Mouse (Mus musculus) embryonic facial prominence, embryonic 10.5 days (tissue): Measurements from ENCODE around the gene Itsn1. TPM values are rescaled to one million over a fixed set of nuclear protein-coding genes. Genes with fewer than 3 reads are reported as not detected.

Experiments
- DNase-seq: peaks from one replicate; pipeline ENCODE4 v3.0.0-alpha.2; 2017; ENCODE audit warnings: low spot score
- H3K27ac ChIP-seq: fragments of 300-500 bp; sonication (generic); replicated peaks from 2 replicates; pipeline ENCODE4 v1.5.1; 2016; ENCODE audit warnings: mild to moderate bottlenecking
- H3K27me3 ChIP-seq: fragments of 300-500 bp; sonication (generic); replicated peaks from 2 replicates; pipeline ENCODE4 v1.6.1; 2016; ENCODE audit warnings: low read depth, mild to moderate bottlenecking; ENCODE audit not compliant: poor library complexity, severe bottlenecking
- H3K36me3 ChIP-seq: fragments of 300-500 bp; sonication (generic); replicated peaks from 2 replicates; pipeline ENCODE4 v1.6.1; 2016; ENCODE audit warnings: mild to moderate bottlenecking, moderate library complexity
- H3K4me1 ChIP-seq: fragments of 300-500 bp; sonication (generic); 2 replicates; pipeline ENCODE4 v1.6.1; 2016
- H3K4me3 ChIP-seq: fragments of 300-500 bp; sonication (generic); 2 replicates; pipeline ENCODE4 v1.5.1; 2016; ENCODE audit warnings: mild to moderate bottlenecking, moderate library complexity
- H3K9me3 ChIP-seq: fragments of 300-500 bp; sonication (generic); 2 replicates; pipeline ENCODE4 v1.6.1; 2016; ENCODE audit warnings: mild to moderate bottlenecking
- WGBS: fragments of 180-500 bp; shearing (Covaris S2); methylation state at CpG from one replicate; pipeline ENCODE4 v1.1.7; 2016; 5-methylcytosine and 5-hydroxymethylcytosine counted together
- polyA plus RNA-seq: library from polyadenylated mRNA; unstranded; fragments of >200 nt; fragmentation: Nextera tagmentation; extraction: Ambion mirVana; gene quantifications from 2 replicates; pipeline ENCODE4 v1.2.1, GENCODE M21; 2016

The Itsn1 gene
- polyA plus RNA-seq, 1 experiment from 2014 or later, result 40.1 TPM

GRCm38 (mm10) chr16:91704603-91705340, 24.3 kb upstream of the Itsn1 start:
- peaks cover 6% of the 10 kb centered on the region; the same call in 1 of the 2 replicates for H3K4me1 ChIP-seq
- H3K27me3 ChIP-seq, result no peaks in the 10 kb centered on the region
- no peak overlapping the region for H3K4me3 ChIP-seq
- DNase-seq, result peak; percentile 19
- H3K9me3 ChIP-seq, result no peaks in the 10 kb centered on the region
- peaks cover 83% of the 10 kb centered on the region for H3K36me3 ChIP-seq
- WGBS, result 80% methylated on average over 14 of the region's 14 CpGs
- no peak overlapping the region for H3K27ac ChIP-seq

DNA sequence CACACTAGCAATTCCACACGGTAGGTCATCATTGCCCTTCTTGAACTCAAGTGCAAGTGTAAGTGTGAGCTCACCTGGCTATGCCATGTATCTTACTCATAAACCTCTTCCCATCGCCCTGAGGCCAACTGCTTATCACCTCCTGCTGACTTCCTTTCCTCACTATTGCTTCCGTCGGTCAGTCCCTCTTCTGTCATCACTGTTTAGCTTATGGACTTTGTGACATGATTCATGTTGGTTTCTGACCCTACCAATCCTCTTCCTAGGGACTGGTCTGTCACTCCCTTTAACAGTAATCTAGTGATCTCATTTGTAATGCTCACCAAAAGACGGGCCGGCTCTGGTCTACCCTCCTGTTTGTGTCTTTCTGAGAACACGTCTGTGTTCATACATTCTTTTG, 18.8 kb upstream of the Itsn1 start:
- Histone ChIP-seq H3K4me3 (no peak overlapping the region), H3K27me3 (no peaks in the 10 kb centered on the region), H3K27ac (no peak overlapping the region), H3K9me3 (no peaks in the 10 kb centered on the region), H3K4me1 (no peaks in the 10 kb centered on the region), H3K36me3 (peaks cover 77% of the 10 kb centered on the region)
- no peak for DNase-seq
- WGBS, result 90% methylated on average over 7 of the region's 7 CpGs

- 88% methylated on average over 11 of the region's 11 CpGs for WGBS
- Histone ChIP-seq H3K27ac (no peak overlapping the region), H3K9me3 (no peaks in the 10 kb centered on the region), H3K4me1 (no peaks in the 10 kb centered on the region), H3K27me3 (no peaks in the 10 kb centered on the region), H3K36me3 (peaks cover 79% of the 10 kb centered on the region), H3K4me3 (no peak overlapping the region)
- no peak for DNase-seq
Measured at GRCm38 (mm10) chr16:91716927-91717349, 12.1 kb upstream of the Itsn1 start.

GRCm38 (mm10) chr16:91717399-91717798, 11.7 kb upstream of the Itsn1 start:
- H3K4me3 ChIP-seq, result no peak overlapping the region
- H3K27ac ChIP-seq, result no peak overlapping the region; the same call in 1 of the 2 replicates
- DNase-seq, result no peak
- H3K36me3 ChIP-seq, result peaks cover 74% of the 10 kb centered on the region
- H3K27me3 ChIP-seq, result no peaks in the 10 kb centered on the region
- H3K9me3 ChIP-seq, result no peaks in the 10 kb centered on the region
- WGBS, result 87% methylated on average over 4 of the region's 4 CpGs
- H3K4me1 ChIP-seq, result no peaks in the 10 kb centered on the region

DNA sequence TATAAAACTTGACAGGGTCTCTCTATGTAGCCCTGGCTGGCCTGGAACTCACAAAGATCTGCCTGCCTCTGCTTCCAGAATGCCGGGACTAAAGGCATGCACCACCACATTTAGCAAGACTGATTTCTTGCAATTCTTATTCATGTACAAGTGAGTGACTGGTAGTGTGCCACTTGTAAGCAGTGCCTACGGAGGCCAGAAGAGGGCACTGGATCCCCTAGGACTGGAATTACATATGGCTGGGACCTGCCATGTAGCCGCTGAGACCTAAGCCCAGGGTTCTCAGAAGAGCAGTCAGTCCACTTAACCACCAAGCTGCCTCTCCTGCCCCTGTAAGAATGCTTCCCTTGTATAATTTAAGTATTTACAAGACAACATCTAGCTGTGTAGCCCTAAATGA, 4.8 kb upstream of the Itsn1 start:
- peak; percentile 59 for DNase-seq
- Histone ChIP-seq H3K9me3 (no peaks in the 10 kb centered on the region), H3K4me3 (no peak overlapping the region), H3K4me1 (peaks cover 12% of the 10 kb centered on the region), H3K27ac (no peak overlapping the region), H3K36me3 (peaks cover 26% of the 10 kb centered on the region), H3K27me3 (no peaks in the 10 kb centered on the region)
- 45% methylated on average over 3 of the region's 3 CpGs for WGBS

- 90% methylated on average over 15 of the region's 15 CpGs for WGBS
- peaks cover 31% of the 10 kb centered on the region for H3K4me1 ChIP-seq
Measured at GRCm38 (mm10) chr16:91727433-91727832, 1.6 kb upstream of the Itsn1 start.

DNA sequence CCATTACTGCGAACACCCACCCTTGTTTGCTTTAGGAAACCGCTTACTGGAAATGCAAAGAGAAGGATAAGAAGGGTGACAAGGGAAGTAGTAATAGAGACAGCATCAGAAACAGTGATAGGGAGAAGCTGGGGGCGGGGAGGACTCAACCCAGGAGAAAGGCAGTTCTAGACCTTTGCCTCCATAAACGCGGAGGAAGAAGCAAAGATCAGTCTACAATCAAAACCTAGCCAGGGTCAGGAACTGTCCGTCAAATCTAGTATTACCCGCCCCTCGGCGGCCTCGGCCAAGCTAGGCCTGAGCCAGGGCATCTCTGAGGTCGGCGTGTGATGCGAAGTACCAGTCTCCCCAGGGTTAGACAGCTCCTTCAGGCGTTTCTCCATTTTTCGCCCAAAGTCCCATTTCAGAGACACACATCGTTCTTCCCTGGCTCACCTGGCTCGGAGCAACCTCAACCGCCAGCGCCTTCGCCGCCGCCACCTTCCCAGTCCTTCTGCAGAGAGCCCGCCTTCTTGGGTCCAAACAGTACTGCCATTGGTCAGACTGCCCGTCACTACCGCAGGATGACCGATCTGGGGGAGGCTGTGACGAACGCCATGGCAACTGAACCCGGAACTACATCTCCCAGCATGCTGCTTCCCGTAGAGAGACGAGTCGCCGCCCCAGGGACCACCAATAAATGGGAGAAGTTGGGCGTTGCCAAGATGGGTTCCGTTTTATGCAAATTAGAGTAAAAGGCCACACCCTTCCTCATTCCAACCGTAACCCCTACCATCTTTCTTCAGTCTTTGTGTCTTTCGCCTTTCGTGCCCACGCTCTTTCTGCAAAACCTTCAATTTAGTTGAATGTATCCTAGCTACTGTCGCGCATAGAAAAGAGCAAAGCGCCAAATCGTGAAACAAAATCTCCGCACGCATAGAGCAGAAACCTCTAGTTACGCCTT, 687 bp upstream of the Itsn1 start, which contains the start of gene Cryzl1:
Gene Cryzl1 (minus strand): TSS at position 853 of the 943 bp plus-strand sequence.
- H3K4me1 ChIP-seq, result peaks cover 31% of the 10 kb centered on the region
- peaks cover 8% of the 10 kb centered on the region; the same call in 1 of the 2 replicates for H3K36me3 ChIP-seq
- WGBS, result 1% methylated on average over 46 of the region's 46 CpGs
- H3K4me3 ChIP-seq, result peak within 1 kb of the TSS; percentile 95
- H3K27ac ChIP-seq, result peak within 1 kb of the TSS; percentile 95
- DNase-seq, result peak; percentile 97
- no peaks in the 10 kb centered on the region for H3K27me3 ChIP-seq
- no peaks in the 10 kb centered on the region for H3K9me3 ChIP-seq

More at GRCm38 (mm10) chr16:91727433-91727832, 1.6 kb upstream of the Itsn1 start:
- no peak for DNase-seq
- H3K4me3 ChIP-seq, result peak overlapping the region; percentile 95
- peaks cover 8% of the 10 kb centered on the region; the same call in 1 of the 2 replicates for H3K36me3 ChIP-seq
- no peak overlapping the region for H3K27ac ChIP-seq
- no peaks in the 10 kb centered on the region for H3K27me3 ChIP-seq
- H3K9me3 ChIP-seq, result no peaks in the 10 kb centered on the region

DNA sequence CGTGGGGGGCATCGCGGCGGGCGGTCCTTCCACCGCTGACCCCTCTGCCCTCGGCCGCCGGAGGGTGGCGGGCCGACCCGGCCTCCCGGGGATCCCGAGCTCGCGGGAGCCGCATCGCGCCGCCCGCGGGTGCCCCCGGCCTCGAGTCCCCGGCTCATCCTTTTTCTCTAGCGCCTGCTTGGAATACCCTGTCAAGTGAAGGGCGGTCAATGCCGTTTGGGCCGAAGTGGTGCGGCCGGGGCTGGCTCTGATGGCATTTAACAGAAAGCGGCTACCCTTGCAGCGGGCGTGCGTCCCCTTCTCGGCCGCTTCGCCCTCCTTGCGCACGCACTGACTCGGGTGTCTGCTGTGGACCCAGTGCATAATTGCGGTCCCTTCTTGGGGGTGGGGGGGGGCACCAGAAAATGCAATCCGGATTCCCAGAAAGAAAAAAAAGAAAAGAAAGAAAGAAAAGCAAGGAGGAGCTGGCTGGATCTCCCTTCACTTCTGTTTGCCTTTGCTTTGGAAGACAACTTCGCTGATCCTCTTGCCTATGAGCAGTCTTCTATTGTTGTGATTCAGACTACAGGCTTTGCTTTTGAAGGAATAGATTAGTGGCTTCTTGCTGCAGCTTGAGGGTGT, 850 bp downstream of the Itsn1 start:
- peaks cover 41% of the 10 kb centered on the region for H3K4me1 ChIP-seq
- H3K27ac ChIP-seq, result peak overlapping the region; percentile 95
- H3K36me3 ChIP-seq, result no peaks in the 10 kb centered on the region
- H3K9me3 ChIP-seq, result no peaks in the 10 kb centered on the region
- peak; percentile 75 for DNase-seq
- H3K4me3 ChIP-seq, result peak overlapping the region; percentile 95
- no peaks in the 10 kb centered on the region for H3K27me3 ChIP-seq
- under 1% methylated on average over 44 of the region's 44 CpGs for WGBS

- peaks cover 46% of the 10 kb centered on the region for H3K4me1 ChIP-seq
- no peaks in the 10 kb centered on the region for H3K27me3 ChIP-seq
- peak overlapping the region; percentile 95 for H3K4me3 ChIP-seq
- no peaks in the 10 kb centered on the region for H3K9me3 ChIP-seq
- peak overlapping the region; percentile 95 for H3K27ac ChIP-seq
- no peak for DNase-seq
- H3K36me3 ChIP-seq, result no peaks in the 10 kb centered on the region
- WGBS, result under 1% methylated on average over 11 of the region's 11 CpGs
Measured at GRCm38 (mm10) chr16:91730446-91730845, 1.4 kb downstream of the Itsn1 start.

GRCm38 (mm10) chr16:91732816-91733215, 3.7 kb downstream of the Itsn1 start:
- no peaks in the 10 kb centered on the region for H3K36me3 ChIP-seq
- H3K9me3 ChIP-seq, result no peaks in the 10 kb centered on the region
- H3K4me3 ChIP-seq, result no peak overlapping the region
- H3K27ac ChIP-seq, result no peak overlapping the region
- H3K4me1 ChIP-seq, result peaks cover 53% of the 10 kb centered on the region
- DNase-seq, result no peak
- H3K27me3 ChIP-seq, result no peaks in the 10 kb centered on the region
- WGBS, result 81% methylated on average over 2 of the region's 2 CpGs

DNA sequence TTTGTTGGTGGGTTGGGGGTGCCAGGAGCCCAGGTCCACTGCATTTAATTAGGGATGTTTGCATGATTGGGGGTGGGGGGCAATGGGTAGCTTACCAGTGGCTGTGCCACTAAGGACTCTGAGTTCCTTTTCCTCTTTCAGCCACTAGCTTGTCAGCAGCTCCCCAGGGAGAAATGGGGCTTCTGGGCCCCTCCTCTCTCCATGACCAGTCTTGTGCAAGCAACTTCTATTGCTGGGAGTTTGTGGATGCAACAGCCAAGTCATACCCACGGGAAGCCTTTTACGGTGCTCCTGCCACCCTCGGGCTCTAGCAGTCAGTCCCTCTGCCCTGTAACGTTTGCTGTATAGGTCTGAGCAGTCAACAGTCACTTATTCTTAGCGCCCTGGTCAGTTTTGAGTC, 5.7 kb downstream of the Itsn1 start:
- Histone ChIP-seq H3K9me3 (no peaks in the 10 kb centered on the region), H3K27me3 (no peaks in the 10 kb centered on the region), H3K4me1 (peaks cover 64% of the 10 kb centered on the region), H3K36me3 (no peaks in the 10 kb centered on the region), H3K27ac (no peak overlapping the region), H3K4me3 (no peak overlapping the region)
- no peak for DNase-seq
- 74% methylated on average over 5 of the region's 5 CpGs for WGBS
